Mouse (Mus musculus): ENCODE data around the gene Khnyn.

Khnyn gene

GRCm38 (mm10) chr14:55900414-55900755, 15.6 kb downstream of the Khnyn start:
- in situ Hi-C loops (cut with MboI, MseI), result no loop called here

- in situ Hi-C loops (cut with MboI, MseI), result no loop called here
These were observed 20.8 kb downstream of the Khnyn start for GRCm38 (mm10) chr14:55905518-55905917.

- in situ Hi-C loops (cut with MboI, MseI), result no loop called here
These were observed 28.7 kb downstream of the Khnyn start for GRCm38 (mm10) chr14:55913406-55913805.

GRCm38 (mm10) chr14:55918240-55919082, 33.7 kb downstream of the Khnyn start:
- in situ Hi-C loops (cut with MboI, MseI), result no loop called here

GRCm38 (mm10) chr14:55922475-55923232, 37.9 kb downstream of the Khnyn start:
- in situ Hi-C loops (cut with MboI, MseI), result loop anchor here (5.0 kb wide), 2 partner anchors 45 to 50 kb away; no protein-coding TSS in a partner anchor

- in situ Hi-C loops (cut with MboI, MseI), result no loop called here
These were observed 42.1 kb downstream of the Khnyn start for GRCm38 (mm10) chr14:55926847-55927246.

- in situ Hi-C loops (cut with MboI, MseI), result no loop called here
These were observed 44.7 kb downstream of the Khnyn start for GRCm38 (mm10) chr14:55929263-55929997.

GRCm38 (mm10) chr14:55933586-55933985, 48.8 kb downstream of the Khnyn start:
- in situ Hi-C loops (cut with MboI, MseI), result loop anchor here in 1 of 2 experiments (10.0 kb wide), 1 partner anchor 161 kb away; no protein-coding TSS in a partner anchor

- in situ Hi-C loops (cut with MboI, MseI), result no loop called here
These were observed 55.5 kb downstream of the Khnyn start for GRCm38 (mm10) chr14:55940070-55940800.

GRCm38 (mm10) chr14:55943601-55944000, 58.9 kb downstream of the Khnyn start:
- in situ Hi-C loops (cut with MboI, MseI), result no loop called here

- in situ Hi-C loops (cut with MboI, MseI), result no loop called here
These were observed 59.8 kb downstream of the Khnyn start, which contains the start of gene Cma1 for GRCm38 (mm10) chr14:55944575-55944974. Gene Cma1 (minus strand): TSS chr14:55944675.

- in situ Hi-C loops (cut with MboI, MseI), result no loop called here
These were observed 61.7 kb downstream of the Khnyn start for GRCm38 (mm10) chr14:55946269-55946969.
